Mouse (Mus musculus): ENCODE results near the gene Pxylp1. TPM values are rescaled to one million over a fixed set of nuclear protein-coding genes. Genes with fewer than 3 reads are reported as not detected.

Gene Pxylp1
- total RNA-seq, 1 experiment from 2014 or later, result 8.5 TPM

DNA sequence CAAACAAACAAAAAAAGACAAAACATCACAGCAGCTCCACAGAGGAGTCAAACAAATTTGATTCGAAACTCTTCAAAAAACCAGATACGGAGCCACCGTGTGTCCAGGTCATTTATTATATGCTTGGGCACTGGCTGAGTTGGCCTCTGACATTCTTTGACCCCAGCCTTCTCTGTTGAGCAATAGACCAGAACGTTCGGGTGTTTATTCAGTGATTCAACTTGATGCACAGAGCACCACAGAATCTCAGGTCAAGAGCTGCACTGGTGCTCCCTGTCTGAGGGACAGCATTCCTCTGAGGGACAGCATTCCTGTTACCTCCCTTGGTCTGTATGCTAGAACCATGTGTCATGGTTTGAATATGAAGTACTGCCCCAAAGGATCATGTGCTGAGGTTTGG lies 1.1 kb upstream of the Pxylp1 start:
- no peak for ATAC-seq (replicated peaks; ENCODE audit: insufficient number of reproducible peaks, low FRiP score, low TSS enrichment, poor library complexity, severe bottlenecking)

DNA sequence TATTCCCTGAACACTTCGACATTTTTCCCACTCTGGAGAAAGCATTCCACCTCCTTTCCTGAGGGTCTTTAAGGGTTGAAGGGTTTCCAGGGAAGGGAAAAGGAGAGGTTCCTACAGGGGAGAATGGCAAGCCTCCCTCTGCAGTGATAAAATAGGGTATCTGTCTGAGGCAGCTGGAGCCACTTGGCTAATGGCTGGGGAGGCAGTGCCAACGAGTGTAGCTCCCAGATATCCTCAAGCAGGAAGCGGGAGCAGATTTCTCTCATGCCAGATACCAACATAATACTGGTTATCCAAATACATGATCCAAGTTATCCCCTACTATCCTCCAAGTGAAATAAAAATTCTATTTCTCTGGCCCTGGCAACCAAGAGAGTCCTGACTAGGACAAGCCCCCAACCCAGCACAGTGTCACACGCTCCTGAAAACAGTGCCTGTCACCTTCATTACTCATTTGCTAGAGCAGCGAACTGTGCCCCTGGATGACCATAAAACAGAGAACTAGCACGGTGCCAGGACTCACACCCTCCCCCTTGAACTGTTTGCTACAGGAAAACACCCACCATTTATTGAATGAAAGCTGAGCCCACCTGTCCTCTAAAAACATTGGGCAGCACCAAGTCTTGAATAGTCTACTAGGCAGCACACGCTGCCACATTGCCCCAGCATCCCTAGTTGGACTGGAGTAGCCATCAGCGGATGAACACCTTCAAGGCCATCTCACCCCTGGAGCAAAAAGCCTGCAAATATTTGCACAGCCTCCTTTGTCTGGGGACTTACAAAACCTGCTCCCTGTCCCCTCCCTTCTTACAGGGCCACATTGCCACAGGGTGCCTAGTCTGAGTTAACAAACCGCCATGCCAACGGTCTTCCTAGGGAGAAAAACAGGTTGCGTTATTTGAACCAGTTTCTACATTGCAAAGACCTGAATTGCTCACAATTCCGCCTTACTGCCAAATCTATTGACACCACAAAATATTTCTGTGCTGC lies 833 bp downstream of the Pxylp1 start:
- ATAC-seq (replicated peaks; ENCODE audit: insufficient number of reproducible peaks, low FRiP score, low TSS enrichment, poor library complexity, severe bottlenecking), result no peak

DNA sequence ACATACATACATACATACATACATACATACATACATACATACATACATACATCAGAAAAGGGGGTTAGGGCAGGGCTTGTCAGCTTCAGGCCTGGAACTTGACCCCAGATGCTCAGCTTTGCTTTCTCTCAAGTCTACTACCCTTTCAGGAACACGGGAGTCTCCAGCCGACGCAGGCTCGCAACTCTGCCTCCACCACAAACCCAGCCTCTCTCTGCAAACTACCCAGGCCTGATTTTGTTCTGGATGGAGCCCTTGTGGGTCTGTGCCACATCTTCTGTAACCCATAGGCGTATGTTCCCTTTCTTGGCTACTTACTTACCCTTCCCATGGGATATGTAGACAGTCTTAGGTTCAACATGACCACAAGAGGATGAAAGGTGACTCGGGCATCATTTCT lies 1.7 kb downstream of the Pxylp1 start:
- no peak for ATAC-seq (replicated peaks; ENCODE audit: insufficient number of reproducible peaks, low FRiP score, low TSS enrichment, poor library complexity, severe bottlenecking)

DNA sequence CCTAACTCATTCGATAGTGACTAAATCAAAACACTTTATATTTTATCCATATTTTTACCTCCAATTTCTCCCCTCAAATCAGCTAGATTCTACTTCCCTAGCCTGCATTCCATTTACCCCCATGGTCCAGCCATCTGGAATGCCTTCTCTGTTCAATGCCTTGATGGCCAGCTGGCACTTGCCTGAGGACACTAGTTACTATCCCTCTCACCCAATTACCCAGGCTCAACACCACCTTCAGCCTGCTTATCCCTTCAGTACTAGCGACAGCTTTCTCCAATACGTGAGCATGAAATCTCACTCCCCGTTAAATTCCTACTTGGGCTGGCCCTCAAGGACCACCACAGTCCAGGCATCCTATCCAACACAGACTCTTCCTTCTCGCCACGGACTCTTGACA lies 2.2 kb downstream of the Pxylp1 start:
- ATAC-seq (replicated peaks; ENCODE audit: insufficient number of reproducible peaks, low FRiP score, low TSS enrichment, poor library complexity, severe bottlenecking), result no peak

DNA sequence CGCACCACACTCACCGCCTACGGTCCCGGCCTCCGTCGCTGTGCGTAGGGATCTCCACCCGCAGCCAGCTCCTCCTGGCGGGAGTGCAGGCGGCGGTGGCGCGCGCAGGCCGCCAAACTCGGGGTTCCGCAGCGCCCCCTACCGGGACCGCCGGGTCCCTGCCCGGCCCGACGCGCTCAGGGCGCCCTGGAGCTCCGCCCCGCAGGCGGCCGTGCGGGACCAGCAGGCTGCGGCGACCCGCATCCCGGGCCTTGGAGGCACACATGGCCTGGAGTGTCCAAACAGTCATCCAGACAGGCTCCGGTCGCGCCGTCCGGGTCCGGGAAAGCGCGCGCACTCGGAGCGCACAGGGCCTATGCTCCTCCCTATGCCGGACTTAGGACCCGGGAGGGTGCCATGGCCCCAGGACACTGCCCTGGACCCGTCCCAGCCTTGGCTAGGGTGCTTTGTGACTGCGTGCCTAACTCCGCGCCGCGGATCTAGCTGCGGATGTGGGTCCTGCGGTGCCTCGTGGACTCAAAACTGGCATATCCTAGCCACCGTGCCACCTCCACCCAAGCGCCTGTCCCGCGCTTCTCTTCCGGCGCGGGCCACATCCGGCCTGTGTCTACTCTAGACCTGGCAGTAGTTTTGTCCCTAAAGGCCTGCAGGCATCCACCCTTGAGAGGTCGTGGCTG lies 3.0 kb downstream of the Pxylp1 start:
- peak; percentile 63 for ATAC-seq (replicated peaks; ENCODE audit: insufficient number of reproducible peaks, low FRiP score, low TSS enrichment, poor library complexity, severe bottlenecking)

DNA sequence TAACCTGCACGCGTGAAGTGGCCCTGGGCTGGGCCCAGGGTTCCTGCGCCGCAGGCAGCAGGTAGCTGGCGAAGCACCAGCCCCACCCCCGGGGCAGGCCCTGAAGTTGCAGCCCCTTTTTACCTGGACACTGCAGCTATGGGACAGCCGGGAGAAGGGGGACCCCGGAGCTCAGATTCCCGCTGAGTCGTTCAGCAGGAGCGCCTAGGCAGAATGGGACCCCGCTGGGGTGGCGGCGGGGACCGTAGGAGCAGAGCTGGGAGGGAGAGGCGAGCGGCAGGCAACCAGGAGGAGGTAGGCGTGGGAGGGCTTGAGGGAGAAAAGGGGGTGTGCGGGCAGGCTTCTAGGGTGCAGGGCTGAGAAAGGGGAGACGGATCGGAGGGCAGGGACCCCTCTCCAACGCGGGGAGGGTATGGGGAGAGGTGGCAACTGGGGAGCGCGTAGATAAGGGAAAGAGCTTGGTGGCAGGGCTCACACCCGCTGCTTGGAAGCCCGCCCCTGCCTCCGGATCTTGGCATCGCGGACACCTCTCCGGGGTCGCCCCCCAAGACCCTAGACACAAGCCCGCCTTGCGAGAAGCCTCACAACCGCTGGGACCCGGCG lies 3.6 kb downstream of the Pxylp1 start:
- 0 out of 2 replicates have a peak, but pooled peaks have one; percentile 1 for ATAC-seq (replicated peaks; ENCODE audit: insufficient number of reproducible peaks, low FRiP score, low TSS enrichment, poor library complexity, severe bottlenecking)

DNA sequence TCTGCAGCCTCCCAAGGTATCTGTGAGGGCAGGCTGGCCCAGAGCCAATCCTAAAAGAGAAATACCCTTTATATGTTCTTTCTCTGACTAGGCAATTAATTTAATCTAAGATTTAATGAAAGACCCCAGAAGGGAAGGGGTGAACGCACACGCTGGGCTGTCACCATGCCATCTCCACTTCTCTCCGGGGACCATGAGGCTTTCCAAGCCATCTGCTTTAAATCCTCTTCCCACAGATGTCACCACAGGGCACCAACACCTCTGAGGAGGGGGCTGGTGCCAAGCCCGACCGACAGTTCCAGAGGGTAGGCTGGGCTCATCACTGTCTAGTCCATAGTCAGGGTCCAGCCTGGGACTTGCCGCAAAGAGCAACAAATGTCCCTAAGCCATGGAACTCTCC lies 4.5 kb downstream of the Pxylp1 start:
- ATAC-seq (replicated peaks; ENCODE audit: insufficient number of reproducible peaks, low FRiP score, low TSS enrichment, poor library complexity, severe bottlenecking), result no peak

DNA sequence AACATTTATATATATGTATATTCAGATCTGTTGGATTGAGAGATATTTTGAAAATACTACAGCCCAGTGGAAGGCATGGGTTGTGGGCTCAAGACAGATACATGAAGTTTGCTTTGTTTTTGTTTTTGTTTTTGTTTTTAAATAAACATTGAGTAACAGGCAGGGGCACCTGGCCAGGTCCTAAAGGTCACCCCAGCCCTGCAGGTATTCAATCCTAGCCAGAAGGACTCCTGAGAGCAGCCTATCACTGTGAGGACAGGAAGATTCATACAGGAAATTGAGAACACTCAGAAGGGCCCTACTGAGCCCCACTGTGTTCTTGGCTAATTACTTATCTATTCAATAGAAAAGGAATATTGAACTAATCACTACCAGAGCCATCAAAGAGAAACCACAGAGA lies 5.0 kb downstream of the Pxylp1 start:
- ATAC-seq (replicated peaks; ENCODE audit: insufficient number of reproducible peaks, low FRiP score, low TSS enrichment, poor library complexity, severe bottlenecking), result no peak

DNA sequence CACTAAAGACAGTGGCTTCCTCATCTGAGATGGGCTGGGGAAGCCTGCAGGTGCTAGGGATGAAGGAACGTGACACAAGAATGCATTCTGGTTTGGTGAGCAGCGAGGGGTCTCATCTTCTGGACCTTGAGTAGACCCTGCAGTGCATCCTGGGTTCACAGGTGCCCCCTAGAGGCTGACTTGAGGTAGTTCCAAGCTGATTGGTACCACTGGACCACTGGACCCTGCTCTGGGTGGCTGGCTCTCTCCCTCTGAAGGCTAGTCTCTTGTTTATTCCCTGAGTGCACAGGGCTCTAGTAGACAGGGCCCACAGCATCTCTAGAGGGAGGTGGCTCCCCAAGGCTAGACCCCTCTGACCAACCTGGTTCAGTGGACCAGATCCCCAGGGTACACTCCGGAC lies 6.7 kb downstream of the Pxylp1 start:
- ATAC-seq (replicated peaks; ENCODE audit: insufficient number of reproducible peaks, low FRiP score, low TSS enrichment, poor library complexity, severe bottlenecking), result no peak

DNA sequence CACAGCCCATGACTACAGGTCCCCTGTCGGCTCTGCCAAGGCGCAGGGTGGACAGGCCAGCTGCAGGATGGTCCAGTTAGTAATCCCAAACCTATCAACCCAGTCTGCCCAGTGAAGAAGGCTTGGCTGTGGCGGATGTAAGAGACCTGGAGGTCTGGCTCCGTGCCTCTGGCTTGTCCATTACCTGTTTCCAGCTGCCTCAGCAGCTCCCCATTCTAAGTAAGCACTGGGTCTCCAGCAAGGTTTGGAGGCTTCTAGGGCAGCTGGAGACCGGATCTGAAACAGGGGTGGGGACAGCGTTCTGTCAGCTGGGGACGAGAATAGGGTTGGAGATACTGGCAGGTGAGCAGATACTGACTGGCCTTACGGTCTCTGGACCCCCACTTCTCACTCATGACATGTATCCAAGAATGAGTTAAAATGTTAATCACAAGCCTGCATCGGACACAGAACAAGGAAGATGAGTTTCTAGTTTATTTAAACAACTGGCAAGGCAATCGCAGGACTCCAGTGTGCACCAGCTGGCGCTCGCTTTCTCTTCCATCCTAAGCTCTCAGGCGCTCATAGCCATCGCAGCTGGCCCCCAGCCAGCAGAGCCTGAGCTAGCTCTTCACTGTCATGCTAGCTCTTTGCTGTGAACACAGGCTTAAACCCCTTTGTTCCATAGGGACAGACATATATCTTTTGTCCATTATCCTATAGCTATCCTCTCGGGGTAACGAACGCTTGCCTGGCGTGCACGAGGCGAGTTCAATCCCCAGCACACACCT lies 9.8 kb downstream of the Pxylp1 start:
- no peak for ATAC-seq (replicated peaks; ENCODE audit: insufficient number of reproducible peaks, low FRiP score, low TSS enrichment, poor library complexity, severe bottlenecking)

DNA sequence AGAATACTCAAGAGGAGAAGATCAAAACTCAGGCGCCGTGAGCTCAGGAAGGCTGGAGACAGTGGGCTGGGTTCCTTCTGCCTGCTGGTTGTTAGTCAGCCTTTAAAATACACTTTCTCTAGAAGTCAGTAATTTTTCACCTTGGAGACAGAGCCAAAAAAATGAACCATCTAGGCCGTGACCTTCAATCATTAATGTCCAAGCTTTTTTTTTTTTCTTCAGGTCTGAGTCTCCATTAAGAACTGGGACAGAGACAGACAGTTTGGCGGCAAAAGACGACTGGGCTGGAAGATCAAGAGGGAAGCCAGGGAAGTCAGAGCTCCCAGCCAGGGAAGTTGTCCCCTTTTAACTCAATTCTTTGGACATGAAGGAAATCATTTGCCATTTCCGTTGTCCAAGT lies 10.6 kb downstream of the Pxylp1 start:
- ATAC-seq (replicated peaks; ENCODE audit: insufficient number of reproducible peaks, low FRiP score, low TSS enrichment, poor library complexity, severe bottlenecking), result no peak

DNA sequence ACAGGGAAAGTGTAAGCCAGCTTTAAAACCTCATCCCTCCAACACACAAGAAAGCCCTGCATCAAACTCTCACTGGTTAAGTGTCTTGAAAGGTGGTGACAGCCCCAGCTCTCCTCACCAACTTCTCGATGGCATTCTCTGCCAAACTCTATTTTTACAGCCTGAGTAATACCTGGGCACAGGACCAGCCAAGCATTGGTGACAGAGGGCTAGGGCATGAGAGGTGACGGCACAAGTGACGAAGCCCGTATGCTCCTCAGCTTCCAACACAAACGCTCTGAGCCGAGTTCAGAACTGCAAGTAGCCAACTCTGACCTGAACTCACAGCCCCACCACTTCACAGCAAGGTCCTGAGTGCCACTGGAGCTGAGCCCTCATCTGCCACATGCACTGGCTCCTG lies 13.4 kb downstream of the Pxylp1 start:
- ATAC-seq (replicated peaks; ENCODE audit: insufficient number of reproducible peaks, low FRiP score, low TSS enrichment, poor library complexity, severe bottlenecking), result no peak

DNA sequence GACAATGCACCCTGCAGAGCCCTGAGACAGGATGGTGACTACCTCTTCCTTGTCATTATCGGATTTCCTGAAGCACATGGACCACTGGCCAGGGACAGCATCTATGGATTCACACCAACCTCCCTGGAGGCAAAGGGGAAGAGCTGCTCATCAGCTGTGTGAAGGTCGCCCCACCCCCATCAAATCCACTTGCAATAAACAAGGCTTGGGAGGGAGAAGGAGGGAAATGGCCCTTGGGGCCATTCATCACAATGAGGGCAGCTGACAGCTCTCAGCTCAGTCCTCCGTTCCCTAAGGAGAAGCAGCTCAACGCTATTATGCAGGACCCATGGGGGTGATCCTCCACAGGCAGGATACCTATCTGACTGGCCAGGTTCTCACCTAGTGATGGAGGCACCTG lies 14.0 kb downstream of the Pxylp1 start:
- no peak for ATAC-seq (replicated peaks; ENCODE audit: insufficient number of reproducible peaks, low FRiP score, low TSS enrichment, poor library complexity, severe bottlenecking)

DNA sequence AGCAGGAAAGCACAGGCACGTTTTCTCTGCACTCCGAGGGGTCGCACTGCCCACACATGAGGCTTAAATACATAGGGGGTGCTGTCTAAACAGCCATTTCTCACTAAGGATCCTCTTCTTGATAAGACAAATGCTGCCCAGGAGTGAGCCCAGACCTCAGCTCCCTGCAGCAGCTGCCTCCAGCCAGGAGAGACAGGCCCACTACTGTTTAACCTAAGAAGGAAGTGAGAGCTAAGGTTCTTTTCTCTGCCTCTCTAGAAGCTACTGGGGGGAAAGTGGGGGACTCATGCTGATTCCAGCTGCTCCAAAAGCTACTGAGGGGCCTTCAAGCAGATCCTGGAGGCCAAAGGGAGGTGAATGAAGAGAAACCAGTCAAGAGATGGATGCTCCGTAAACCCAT lies 16.8 kb downstream of the Pxylp1 start:
- no peak for ATAC-seq (replicated peaks; ENCODE audit: insufficient number of reproducible peaks, low FRiP score, low TSS enrichment, poor library complexity, severe bottlenecking)

DNA sequence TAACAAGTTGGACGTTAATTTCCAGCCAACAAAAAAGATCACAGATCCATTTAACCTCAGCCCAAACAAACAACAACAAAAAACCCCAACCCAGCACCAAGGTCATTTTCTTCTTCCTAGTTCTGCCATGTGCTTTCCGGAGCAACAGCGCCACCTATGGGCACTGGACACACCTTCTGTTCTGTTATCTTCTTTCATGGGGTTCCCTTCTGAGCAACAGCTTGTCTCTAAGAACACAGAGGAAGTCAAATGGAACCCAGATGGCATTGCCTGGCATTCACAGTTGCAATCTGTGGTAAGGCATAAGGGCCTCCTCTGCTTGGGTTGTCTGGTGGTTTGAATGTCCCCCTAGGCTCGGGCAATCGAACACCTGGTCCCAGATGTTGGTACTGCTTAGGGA lies 19.4 kb downstream of the Pxylp1 start:
- ATAC-seq (replicated peaks; ENCODE audit: insufficient number of reproducible peaks, low FRiP score, low TSS enrichment, poor library complexity, severe bottlenecking), result no peak

DNA sequence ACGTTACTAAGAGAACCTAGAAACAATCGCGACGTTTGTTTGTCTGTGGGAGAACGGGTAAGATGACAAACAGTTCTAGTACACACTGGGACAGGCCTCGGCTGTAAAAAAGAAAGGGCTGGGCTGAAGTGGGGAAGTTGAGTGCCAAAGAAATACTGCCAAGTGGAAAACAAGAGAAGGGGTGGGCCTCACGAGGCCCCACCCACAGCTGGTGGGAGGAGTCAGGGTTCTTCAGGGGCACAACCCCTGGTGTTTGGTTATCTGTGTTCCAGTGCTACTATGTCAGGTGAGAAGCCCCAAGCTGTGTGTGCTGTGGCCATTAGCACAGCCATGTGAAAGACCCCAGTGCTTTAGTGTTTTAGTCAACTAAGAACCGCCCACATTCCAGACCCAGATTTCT lies 22.4 kb downstream of the Pxylp1 start:
- ATAC-seq (replicated peaks; ENCODE audit: insufficient number of reproducible peaks, low FRiP score, low TSS enrichment, poor library complexity, severe bottlenecking), result no peak

DNA sequence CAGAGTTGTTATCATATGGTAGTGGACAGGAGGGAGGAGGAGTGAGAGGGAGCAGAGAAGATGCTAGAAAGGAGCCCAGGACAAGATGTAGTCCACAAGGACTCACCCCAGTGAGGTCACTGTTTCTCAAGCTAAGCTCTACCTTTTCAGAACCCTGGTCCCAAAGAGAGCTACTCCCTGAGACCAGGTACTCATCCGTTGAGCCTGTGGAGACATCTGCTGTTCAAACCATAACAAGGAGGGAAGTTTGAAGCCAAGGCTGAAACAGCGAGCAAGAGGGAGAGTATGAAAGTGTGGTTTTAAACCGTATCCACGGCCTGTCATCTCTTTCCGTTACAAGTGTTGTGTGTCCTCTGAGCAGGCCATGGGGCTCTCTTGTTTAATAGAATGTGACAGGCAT lies 22.9 kb downstream of the Pxylp1 start:
- no peak for ATAC-seq (replicated peaks; ENCODE audit: insufficient number of reproducible peaks, low FRiP score, low TSS enrichment, poor library complexity, severe bottlenecking)

DNA sequence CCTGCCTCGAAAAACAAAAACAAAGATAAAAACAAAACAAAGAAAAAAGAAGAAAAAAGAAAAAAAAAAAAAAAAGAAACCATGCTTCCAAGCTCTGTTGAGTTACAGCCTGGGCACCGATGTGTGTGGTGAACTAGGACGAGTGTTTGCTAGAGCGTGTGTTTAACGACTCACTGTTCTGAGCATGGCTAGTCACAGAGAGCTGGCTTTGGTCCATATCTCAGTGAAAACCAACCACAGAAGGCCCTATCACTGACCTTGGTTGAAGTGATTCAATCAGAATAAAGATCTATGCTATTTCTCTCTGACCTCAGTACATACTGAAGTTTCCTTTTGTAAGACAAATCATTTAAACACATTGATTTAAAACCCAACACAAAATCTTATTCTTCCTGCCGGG lies 23.9 kb downstream of the Pxylp1 start:
- no peak for ATAC-seq (replicated peaks; ENCODE audit: insufficient number of reproducible peaks, low FRiP score, low TSS enrichment, poor library complexity, severe bottlenecking)

DNA sequence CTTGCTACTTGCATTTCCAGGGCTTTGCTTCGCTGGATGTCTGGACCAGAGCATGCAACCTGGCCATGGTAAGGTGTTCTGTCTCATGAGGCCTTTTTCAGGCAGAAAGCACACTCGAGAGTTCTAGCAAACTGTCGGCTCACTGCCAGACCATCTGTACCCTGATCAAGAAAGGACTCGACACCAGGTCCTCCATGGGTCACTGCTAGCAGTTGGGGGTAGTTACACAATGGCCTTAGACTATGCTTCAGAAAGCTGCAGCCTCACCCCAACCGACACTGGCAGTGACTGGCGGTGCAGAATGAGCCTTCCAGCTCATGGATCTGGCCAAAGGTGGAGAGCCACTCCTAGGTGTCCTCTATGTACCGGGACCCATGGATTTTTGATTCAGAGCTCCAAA lies 25.3 kb downstream of the Pxylp1 start:
- ATAC-seq (replicated peaks; ENCODE audit: insufficient number of reproducible peaks, low FRiP score, low TSS enrichment, poor library complexity, severe bottlenecking), result no peak
